Mouse (Mus musculus) liver, embryonic 16.5 days (tissue): Measurements from ENCODE around the gene Mst1r. TPM values are rescaled to one million over a fixed set of nuclear protein-coding genes. Genes with fewer than 3 reads are reported as not detected.

ENCODE experiments used
- ATAC-seq: fragments of 200-750 bp; cut with Nextera tagmentation; 2 replicates; pipeline ENCODE4 v1.8.0; 2017; ENCODE audit warnings: low read depth, mild to moderate bottlenecking, moderate number of reproducible peaks, moderate library complexity
- H3K27ac ChIP-seq: fragments of 300-500 bp; sonication (generic); 2 replicates; pipeline ENCODE4 v1.5.1; 2014; ENCODE audit warnings: mild to moderate bottlenecking, low read length
- H3K27me3 ChIP-seq: fragments of 300-500 bp; sonication (generic); 2 replicates; pipeline ENCODE4 v1.6.1; 2014; ENCODE audit warnings: low read depth, low read length, mixed read lengths; ENCODE audit not compliant: control insufficient read depth, insufficient read depth
- H3K36me3 ChIP-seq: fragments of 300-500 bp; sonication (generic); 2 replicates; pipeline ENCODE4 v1.6.1; 2014; ENCODE audit warnings: mild to moderate bottlenecking; ENCODE audit not compliant: control insufficient read depth, insufficient read depth
- H3K4me1 ChIP-seq: fragments of 300-500 bp; sonication (generic); 2 replicates; pipeline ENCODE4 v1.6.1; 2014; ENCODE audit warnings: low read depth, low read length, mixed read lengths; ENCODE audit not compliant: control insufficient read depth
- H3K4me2 ChIP-seq: fragments of 300-500 bp; sonication (generic); 2 replicates; pipeline ENCODE4 v1.6.1; 2014; ENCODE audit warnings: low read depth, low read length, mixed read lengths
- H3K4me3 ChIP-seq: fragments of 300-500 bp; sonication (generic); 2 replicates; pipeline ENCODE4 v1.5.1; 2014; ENCODE audit warnings: low read depth, mild to moderate bottlenecking, low read length
- H3K9ac ChIP-seq: fragments of 300-500 bp; sonication (generic); 2 replicates; pipeline ENCODE4 v1.6.1; 2014; ENCODE audit warnings: low read depth, low read length
- H3K9me3 ChIP-seq: fragments of 300-500 bp; sonication (generic); replicated peaks from 2 replicates; pipeline ENCODE4 v1.6.1; 2016; ENCODE audit warnings: low read length; ENCODE audit not compliant: control insufficient read depth
- WGBS: fragments of 180-500 bp; shearing (Covaris S2); extraction: QIAGEN DNeasy Blood & Tissue Kit; methylation state at CpG from one replicate; pipeline ENCODE4 v1.1.7; 2014; ENCODE audit not compliant: insufficient replicate concordance; 5-methylcytosine and 5-hydroxymethylcytosine counted together
- polyA plus RNA-seq: library from polyadenylated mRNA; unstranded; fragments of >200 nt; fragmentation: Nextera tagmentation; extraction: Ambion mirVana; gene quantifications from 2 replicates; pipeline ENCODE4 v1.2.1, GENCODE M21; 2015

Gene Mst1r
- polyA plus RNA-seq, 1 experiment from 2014 or later = 2.8 TPM

- Histone ChIP-seq H3K4me2 (peak overlapping the region; percentile 83), H3K4me3 (peak overlapping the region; percentile 79), H3K27ac (peak overlapping the region; percentile 36; the same call in 1 of the 2 replicates), H3K27me3 (peaks cover 3% of the 10 kb centered on the region), H3K9ac (peak overlapping the region; percentile 85), H3K4me1 (peaks cover 11% of the 10 kb centered on the region), H3K36me3 (no peaks in the 10 kb centered on the region), H3K9me3 (no peaks in the 10 kb centered on the region)
- WGBS = 1% methylated on average over 18 of the region's 18 CpGs
- peak; percentile 39; the same call in 1 of the 2 replicates for ATAC-seq
These were observed 18.3 kb upstream of the Mst1r start for GRCm38 (mm10) chr9:107888267-107888850.

GRCm38 (mm10) chr9:107890260-107890659 lies 16.4 kb upstream of the Mst1r start:
- Histone ChIP-seq H3K9me3 (no peaks in the 10 kb centered on the region), H3K4me2 (no peak overlapping the region), H3K27me3 (peaks cover 3% of the 10 kb centered on the region), H3K27ac (no peak overlapping the region), H3K4me1 (peaks cover 11% of the 10 kb centered on the region), H3K4me3 (no peak overlapping the region), H3K36me3 (no peaks in the 10 kb centered on the region), H3K9ac (no peak overlapping the region)
- ATAC-seq = no peak
- WGBS = 68% methylated on average over 6 of the region's 6 CpGs

GRCm38 (mm10) chr9:107891023-107891422 lies 15.7 kb upstream of the Mst1r start:
- Histone ChIP-seq H3K4me1 (peaks cover 11% of the 10 kb centered on the region), H3K27ac (no peak overlapping the region), H3K36me3 (no peaks in the 10 kb centered on the region), H3K4me2 (no peak overlapping the region), H3K4me3 (no peak overlapping the region), H3K27me3 (peaks cover 3% of the 10 kb centered on the region), H3K9ac (no peak overlapping the region), H3K9me3 (no peaks in the 10 kb centered on the region)
- no peak for ATAC-seq
- WGBS = 96% methylated on average over 1 of the region's 1 CpGs

- H3K36me3 ChIP-seq = no peaks in the 10 kb centered on the region
- H3K4me3 ChIP-seq = no peak overlapping the region
- no peaks in the 10 kb centered on the region for H3K4me1 ChIP-seq
- H3K9me3 ChIP-seq = no peaks in the 10 kb centered on the region
- H3K4me2 ChIP-seq = no peak overlapping the region
- no peak for ATAC-seq
- WGBS = 81% methylated on average over 10 of the region's 10 CpGs
- peaks cover 7% of the 10 kb centered on the region; the same call in 1 of the 2 replicates for H3K27me3 ChIP-seq
- H3K9ac ChIP-seq = no peak overlapping the region
- no peak overlapping the region for H3K27ac ChIP-seq
These were observed 8.1 kb upstream of the Mst1r start for GRCm38 (mm10) chr9:107898563-107898962.

GRCm38 (mm10) chr9:107899855-107900254 lies 6.8 kb upstream of the Mst1r start:
- Histone ChIP-seq H3K4me2 (no peak overlapping the region), H3K9ac (no peak overlapping the region), H3K27me3 (peaks cover 7% of the 10 kb centered on the region; the same call in 1 of the 2 replicates), H3K4me3 (no peak overlapping the region), H3K36me3 (no peaks in the 10 kb centered on the region), H3K4me1 (no peaks in the 10 kb centered on the region), H3K9me3 (no peaks in the 10 kb centered on the region), H3K27ac (no peak overlapping the region)
- 61% methylated on average over 12 of the region's 12 CpGs for WGBS
- ATAC-seq = no peak

- H3K4me1 ChIP-seq = peaks cover under 1% of the 10 kb centered on the region; the same call in 1 of the 2 replicates
- 0 out of 2 replicates have a peak, but pooled peaks have one; percentile 25 for ATAC-seq
- H3K9me3 ChIP-seq = no peaks in the 10 kb centered on the region
- no peaks in the 10 kb centered on the region for H3K36me3 ChIP-seq
- peak overlapping the region; percentile 53 for H3K4me2 ChIP-seq
- no peak overlapping the region for H3K4me3 ChIP-seq
- WGBS = 16% methylated on average over 44 of the region's 44 CpGs
- no peak overlapping the region for H3K27ac ChIP-seq
- peaks cover 7% of the 10 kb centered on the region; the same call in 1 of the 2 replicates for H3K27me3 ChIP-seq
- no peak overlapping the region for H3K9ac ChIP-seq
These were observed 5.6 kb upstream of the Mst1r start for GRCm38 (mm10) chr9:107900840-107901626.

GRCm38 (mm10) chr9:107901627-107901914 lies 5.1 kb upstream of the Mst1r start:
- no peaks in the 10 kb centered on the region for H3K9me3 ChIP-seq
- ATAC-seq = no peak
- peak overlapping the region; percentile 53 for H3K4me2 ChIP-seq
- H3K27me3 ChIP-seq = peaks cover 7% of the 10 kb centered on the region; the same call in 1 of the 2 replicates
- no peak overlapping the region for H3K27ac ChIP-seq
- peaks cover 5% of the 10 kb centered on the region for H3K4me1 ChIP-seq
- no peak overlapping the region for H3K4me3 ChIP-seq
- H3K36me3 ChIP-seq = no peaks in the 10 kb centered on the region
- no peak overlapping the region for H3K9ac ChIP-seq
- 41% methylated on average over 17 of the region's 17 CpGs for WGBS

- no peak overlapping the region for H3K27ac ChIP-seq
- peaks cover 7% of the 10 kb centered on the region; the same call in 1 of the 2 replicates for H3K27me3 ChIP-seq
- H3K9me3 ChIP-seq = no peaks in the 10 kb centered on the region
- no peak overlapping the region for H3K9ac ChIP-seq
- H3K4me1 ChIP-seq = peaks cover 20% of the 10 kb centered on the region
- no peak for ATAC-seq
- H3K4me2 ChIP-seq = no peak overlapping the region
- WGBS = 6% methylated on average over 4 of the region's 4 CpGs
- H3K36me3 ChIP-seq = no peaks in the 10 kb centered on the region
- no peak overlapping the region for H3K4me3 ChIP-seq
These were observed 1.9 kb upstream of the Mst1r start for GRCm38 (mm10) chr9:107904726-107905125.
